Mouse (Mus musculus) MEL (cell line): ENCODE measurements around the gene N4bp3. TPM values are rescaled to one million over a fixed set of nuclear protein-coding genes. Genes with fewer than 3 reads are reported as not detected.

Source experiments
- DNase-seq: peaks from one replicate; pipeline ENCODE4 v3.0.0; 2011; ENCODE audit warnings: low read depth, low spot score
- H3K27ac ChIP-seq: 2 replicates; pipeline ENCODE4 v1.5.1; 2012; ENCODE audit warnings: low read depth, mild to moderate bottlenecking, control low read depth, low read length, moderate library complexity; ENCODE audit not compliant: control insufficient read depth
- H3K27me3 ChIP-seq, 2 experiments: fragments of 150-350 bp in 1 of 2; sonication (generic) in 1 of 2; 2 replicates each; pipeline ENCODE4 v1.6.1; 2012; ENCODE audit warnings: low read length in 2 of 2, mild to moderate bottlenecking in 2 of 2, improper control_type of control experiment in 1 of 2, moderate library complexity in 1 of 2; ENCODE audit not compliant: insufficient read depth in 2 of 2, control insufficient read depth in 1 of 2
- H3K36me3 ChIP-seq, 2 experiments: 2 replicates each; pipeline ENCODE4 v1.6.1; 2012 to 2014; ENCODE audit warnings: low read length in 2 of 2, improper control_type of control experiment in 1 of 2, inconsistent platforms in 1 of 2, mild to moderate bottlenecking in 1 of 2; ENCODE audit not compliant: insufficient read depth in 2 of 2, control insufficient read depth in 1 of 2
- H3K4me1 ChIP-seq, 2 experiments: fragments of 150-350 bp in 1 of 2; sonication (generic) in 1 of 2; 2 replicates each; pipeline ENCODE4 v1.6.1; 2012; ENCODE audit warnings: low read length in 2 of 2, improper control_type of control experiment in 1 of 2, mild to moderate bottlenecking in 1 of 2; ENCODE audit not compliant: insufficient read depth in 2 of 2, control insufficient read depth in 1 of 2
- H3K4me3 ChIP-seq, 2 experiments: fragments of 150-350 bp in 1 of 2; sonication (generic) in 1 of 2; 2 replicates each; pipeline ENCODE4 v1.5.1; 2012; ENCODE audit warnings: low read depth in 2 of 2, low read length in 2 of 2, mild to moderate bottlenecking in 2 of 2, moderate library complexity in 2 of 2, control low read depth in 1 of 2, improper control_type of control experiment in 1 of 2; ENCODE audit not compliant: control insufficient read depth in 1 of 2, insufficient read depth in 1 of 2
- H3K79me2 ChIP-seq: 2 replicates; pipeline ENCODE4 v1.6.1; 2012; ENCODE audit warnings: mild to moderate bottlenecking, low read length, moderate library complexity; ENCODE audit not compliant: control insufficient read depth, poor library complexity, insufficient read depth
- H3K9ac ChIP-seq: 2 replicates; pipeline ENCODE4 v1.6.1; 2012; ENCODE audit warnings: low read depth, mild to moderate bottlenecking, control low read depth, low read length, moderate library complexity; ENCODE audit not compliant: control insufficient read depth, poor library complexity, severe bottlenecking
- H3K9me3 ChIP-seq: fragments of 150-350 bp; sonication (generic); replicated peaks from 2 replicates; pipeline ENCODE4 v1.6.1; 2012; ENCODE audit warnings: mild to moderate bottlenecking, low read length, improper control_type of control experiment, moderate library complexity; ENCODE audit not compliant: insufficient read depth
- BHLHE40 ChIP-seq: IDR thresholded peaks from 2 replicates; pipeline ENCODE4 v1.6.1; 2012; ENCODE audit warnings: low read depth, mild to moderate bottlenecking, inconsistent platforms, low read length, improper control_type of control experiment, borderline replicate concordance
- CHD1 ChIP-seq: IDR thresholded peaks from 2 replicates; pipeline ENCODE4 v1.6.1; 2012; ENCODE audit warnings: low read depth, mild to moderate bottlenecking, inconsistent platforms, low read length, improper control_type of control experiment
- CTCF ChIP-seq, 3 experiments: IDR thresholded peaks in 2 of 3; conservative IDR thresholded peaks in 1 of 3; 2 replicates each; pipeline ENCODE4 v1.5.1; 2011 to 2012; ENCODE audit warnings: low read length in 3 of 3, low read depth in 2 of 3, mild to moderate bottlenecking in 2 of 3, improper control_type of control experiment in 1 of 3, inconsistent platforms in 1 of 3, mixed read lengths in 1 of 3, moderate library complexity in 1 of 3; ENCODE audit not compliant: control insufficient read depth in 1 of 3, insufficient read depth in 1 of 3, poor library complexity in 1 of 3, severe bottlenecking in 1 of 3
- ELF1 ChIP-seq: IDR thresholded peaks from 2 replicates; pipeline ENCODE4 v1.6.1; 2014; ENCODE audit warnings: low read depth, mild to moderate bottlenecking, inconsistent platforms, low read length, improper control_type of control experiment, moderate library complexity
- GABPA ChIP-seq: IDR thresholded peaks from 2 replicates; pipeline ENCODE4 v1.6.1; 2012; ENCODE audit warnings: low read depth, mild to moderate bottlenecking, inconsistent platforms, low read length, improper control_type of control experiment, moderate library complexity
- JUND ChIP-seq: IDR thresholded peaks from 2 replicates; pipeline ENCODE4 v1.6.1; 2011; ENCODE audit warnings: low read depth, mild to moderate bottlenecking, improper control_type of control experiment, low read length
- MAZ ChIP-seq: IDR thresholded peaks from 2 replicates; pipeline ENCODE4 v1.6.1; 2012; ENCODE audit warnings: low read depth, mild to moderate bottlenecking, inconsistent platforms, low read length, improper control_type of control experiment
- MEF2A ChIP-seq: IDR thresholded peaks from 2 replicates; pipeline ENCODE4 v1.6.1; 2014; ENCODE audit warnings: low read depth, mild to moderate bottlenecking, inconsistent platforms, low read length, improper control_type of control experiment; ENCODE audit not compliant: poor library complexity, insufficient replicate concordance, severe bottlenecking; ENCODE audit errors: extremely low read depth
- MXI1 ChIP-seq: IDR thresholded peaks from 2 replicates; pipeline ENCODE4 v1.6.1; 2011; ENCODE audit warnings: mild to moderate bottlenecking, low read depth, low read length, improper control_type of control experiment
- MYC ChIP-seq: IDR thresholded peaks from 2 replicates; pipeline ENCODE4 v1.6.1; 2011; ENCODE audit warnings: low read depth, mild to moderate bottlenecking, low read length, improper control_type of control experiment, moderate library complexity
- POLR2A ChIP-seq, 2 experiments: IDR thresholded peaks; 2 replicates each; pipeline ENCODE4 v1.6.1; 2011 to 2012; ENCODE audit warnings: low read length in 2 of 2, mild to moderate bottlenecking in 2 of 2, control low read depth in 1 of 2, improper control_type of control experiment in 1 of 2, low read depth in 1 of 2, moderate library complexity in 1 of 2; ENCODE audit not compliant: control insufficient read depth in 1 of 2, insufficient read depth in 1 of 2, poor library complexity in 1 of 2
- POLR2AphosphoS5 ChIP-seq: IDR thresholded peaks from 2 replicates; pipeline ENCODE4 v1.6.1; 2012; ENCODE audit warnings: low read depth, borderline replicate concordance, mild to moderate bottlenecking, inconsistent platforms, low read length, moderate library complexity, mixed read lengths
- RCOR1 ChIP-seq: IDR thresholded peaks from 2 replicates; pipeline ENCODE4 v1.6.1; 2012; ENCODE audit warnings: low read depth, mild to moderate bottlenecking, inconsistent platforms, low read length, improper control_type of control experiment
- TAL1 ChIP-seq: IDR thresholded peaks from 2 replicates; pipeline ENCODE4 v1.6.1; 2012; ENCODE audit warnings: mild to moderate bottlenecking, inconsistent platforms, low read length, moderate library complexity, mixed read lengths
- TBP ChIP-seq: IDR thresholded peaks from 2 replicates; pipeline ENCODE4 v1.8.0; 2011; ENCODE audit warnings: low read depth, low read length, improper control_type of control experiment
- UBTF ChIP-seq: IDR thresholded peaks from 2 replicates; pipeline ENCODE4 v1.6.1; 2012; ENCODE audit warnings: low read depth, mild to moderate bottlenecking, inconsistent platforms, low read length, improper control_type of control experiment, moderate library complexity, borderline replicate concordance; ENCODE audit not compliant: insufficient read depth
- USF1 ChIP-seq: IDR thresholded peaks from 2 replicates; pipeline ENCODE4 v1.6.1; 2014; ENCODE audit warnings: low read depth, mild to moderate bottlenecking, inconsistent platforms, low read length, improper control_type of control experiment, moderate library complexity
- USF2 ChIP-seq, 2 experiments: IDR thresholded peaks; 2 replicates each; pipeline ENCODE4 v1.6.1; 2011 to 2012; ENCODE audit warnings: improper control_type of control experiment in 2 of 2, low read length in 2 of 2, borderline replicate concordance in 1 of 2, inconsistent platforms in 1 of 2, low read depth in 1 of 2, mild to moderate bottlenecking in 1 of 2; ENCODE audit not compliant: insufficient read depth in 1 of 2
- ZKSCAN1 ChIP-seq: IDR thresholded peaks from 2 replicates; pipeline ENCODE4 v1.6.1; 2012; ENCODE audit warnings: low read depth, mild to moderate bottlenecking, inconsistent platforms, low read length, improper control_type of control experiment, moderate library complexity
- ZMIZ1 ChIP-seq: IDR thresholded peaks from 2 replicates; pipeline ENCODE4 v1.6.1; 2012; ENCODE audit warnings: low read depth, mild to moderate bottlenecking, inconsistent platforms, low read length, improper control_type of control experiment, moderate library complexity
- ZNF384 ChIP-seq: IDR thresholded peaks from 2 replicates; pipeline ENCODE4 v1.6.1; 2012; ENCODE audit warnings: low read depth, mild to moderate bottlenecking, inconsistent platforms, low read length, improper control_type of control experiment
- polyA plus RNA-seq, 2 experiments: library from polyadenylated mRNA; stranded (reverse) in 1 of 2; unstranded in 1 of 2; fragments of >175 nt in 1 of 2; fragments of >200 nt in 1 of 2; gene quantifications; 2 replicates each; pipeline versions ENCODE4 v1.2.1 to v1.2.4; 2012; ENCODE audit warnings: low replicate concordance in 2 of 2, low read depth in 1 of 2; ENCODE audit not compliant: insufficient read length in 2 of 2, insufficient read depth in 1 of 2, missing spikeins in 1 of 2
- total RNA-seq: library from RNA; depleted of rRNA; stranded (reverse); fragments of 300-350 nt; gene quantifications from 2 replicates; pipeline ENCODE4 v1.2.3, GENCODE M21; 2012

N4bp3 gene
- total and polyA plus RNA-seq, 3 experiments = 6.9 to 11.5 TPM; not detected in 1

GRCm38 (mm10) chr11:51625187-51625820, 25.3 kb downstream of the N4bp3 start (continued):
- TF ChIP-seq RCOR1 = peak; percentile 24; the same call in 1 of the 2 replicates
- no peak for TF ChIP-seq ZKSCAN1
- peak; percentile 97 for TF ChIP-seq GABPA
- TF ChIP-seq TBP = peak; percentile 99
- TF ChIP-seq UBTF = peak; percentile 99
- TF ChIP-seq BHLHE40 = peak; percentile 35; the same call in 1 of the 2 replicates
- no peak for TF ChIP-seq JUND
- no peak for TF ChIP-seq USF1
- no peak for TF ChIP-seq ZNF384
- TF ChIP-seq MYC = peak; percentile 78; the same call in 1 of the 2 replicates
- no peak for TF ChIP-seq CHD1
- peak in 1 of 2 experiments; percentile 54; a peak in 2 of 4 replicates for TF ChIP-seq POLR2A (IDR thresholded peaks at IDR 0.05; ENCODE audit: control insufficient read depth in 1 of 2, insufficient read depth in 1 of 2, low read depth in 1 of 2, low read length in 2 of 2, poor library complexity in 1 of 2)
- TF ChIP-seq POLR2AphosphoS5 = 0 out of 2 replicates have a peak, but pooled peaks have one; percentile 83
- TF ChIP-seq TAL1 = no peak
- no peak for TF ChIP-seq USF2 (IDR thresholded peaks at IDR 0.05; ENCODE audit: borderline replicate concordance in 1 of 2, insufficient read depth in 1 of 2, low read depth in 1 of 2, low read length in 2 of 2)
- TF ChIP-seq MXI1 = peak; percentile 72
- TF ChIP-seq ZMIZ1 = no peak
- TF ChIP-seq ELF1 = no peak
- no peak for TF ChIP-seq CTCF (IDR thresholded peaks at IDR 0.05 in 2 of 3, conservative IDR thresholded peaks at IDR 0.05 in 1 of 3; ENCODE audit: control insufficient read depth in 1 of 3, insufficient read depth in 1 of 3, low read depth in 2 of 3, low read length in 3 of 3, poor library complexity in 1 of 3, severe bottlenecking in 1 of 3)
- TF ChIP-seq MEF2A = no peak

- H3K4me1 ChIP-seq = peaks cover 6 to 38% of the 10 kb centered on the region in 2 experiments; a peak in 3 of 4 replicates
- no peaks in the 10 kb centered on the region for H3K9me3 ChIP-seq
- H3K36me3 ChIP-seq = peaks cover 15 to 41% of the 10 kb centered on the region in 2 experiments
- peaks cover 33% of the 10 kb centered on the region for H3K79me2 ChIP-seq
- TF ChIP-seq POLR2A (IDR thresholded peaks at IDR 0.05; ENCODE audit: control insufficient read depth in 1 of 2, insufficient read depth in 1 of 2, low read depth in 1 of 2, low read length in 2 of 2, poor library complexity in 1 of 2) (no peak; a peak in 1 of 4 replicates), ZMIZ1 (peak; percentile 21; the same call in 1 of the 2 replicates), MAZ (no peak)
- H3K9ac ChIP-seq = no peak overlapping the region
- no peaks in the 10 kb centered on the region for H3K27me3 ChIP-seq
- no peak overlapping the region for H3K27ac ChIP-seq
- H3K4me3 ChIP-seq = no peak overlapping the region
- no peak for DNase-seq
Observed at GRCm38 (mm10) chr11:51622971-51623491, 27.6 kb downstream of the N4bp3 start.
